Mouse (Mus musculus) G1E (cell line): ENCODE results near the gene Tescl.

Experiments used
- CTCF ChIP-seq: IDR thresholded peaks from 2 replicates; pipeline ENCODE4 v1.5.1; 2012; ENCODE audit warnings: low read depth, low read length, inconsistent platforms, mixed read lengths
- GATA1 ChIP-seq: IDR thresholded peaks from 2 replicates; pipeline ENCODE4 v1.6.1; 2012; ENCODE audit warnings: borderline replicate concordance, low read length, inconsistent platforms, mixed read lengths
- GATA2 ChIP-seq: IDR thresholded peaks from 2 replicates; pipeline ENCODE4 v1.6.1; 2012; ENCODE audit warnings: low read depth, low read length, inconsistent platforms, borderline replicate concordance
- POLR2AphosphoS5 ChIP-seq: IDR thresholded peaks from 2 replicates; pipeline ENCODE4 v1.6.1; 2012; ENCODE audit warnings: low read depth, low read length, inconsistent platforms; ENCODE audit not compliant: insufficient replicate concordance
- TAL1 ChIP-seq: conservative IDR thresholded peaks from 2 replicates; pipeline ENCODE4 v1.6.1; 2012; ENCODE audit warnings: low read depth, low read length, inconsistent platforms, mixed read lengths

GRCm38 (mm10) chr7:24335699-24336309 lies 2.1 kb upstream of the Tescl start:
- TF ChIP-seq CTCF: no peak
- no peak for TF ChIP-seq GATA2
- no peak for TF ChIP-seq TAL1
- TF ChIP-seq GATA1: no peak
- TF ChIP-seq POLR2AphosphoS5: no peak
